Mouse (Mus musculus) cerebellum, adult 9-11 months (tissue): ENCODE data around the gene Slc35f4.
A peak's percentile ranks its signal among the peaks of the same experiment; 100 is the strongest.
"Not testable (repeated sequence)": the region's sequence is repeated elsewhere in the genome, so short reads cannot be mapped to it uniquely, and the experiment has no call there.

ENCODE experiments used
- DNase-seq: peaks from one replicate; pipeline ENCODE4 v3.0.0; 2022

The Slc35f4 gene

GRCm38 (mm10) chr14:49348164-49348896 is 177.5 kb downstream of the Slc35f4 start:
- no peak for DNase-seq

GRCm38 (mm10) chr14:49345835-49346234 is 180.0 kb downstream of the Slc35f4 start:
- DNase-seq, result no peak

- no peak for DNase-seq
These were observed 188.8 kb downstream of the Slc35f4 start for GRCm38 (mm10) chr14:49337011-49337410.

GRCm38 (mm10) chr14:49333841-49334240 is 192.0 kb downstream of the Slc35f4 start:
- DNase-seq, result no peak

- no peak for DNase-seq
These were observed 209.4 kb downstream of the Slc35f4 start for GRCm38 (mm10) chr14:49316493-49316894.

- DNase-seq, result no peak
These were observed 211.9 kb downstream of the Slc35f4 start for GRCm38 (mm10) chr14:49313981-49314380.

GRCm38 (mm10) chr14:49313376-49313775 is 212.5 kb downstream of the Slc35f4 start:
- no peak for DNase-seq

- no peak for DNase-seq
These were observed 214.3 kb downstream of the Slc35f4 start for GRCm38 (mm10) chr14:49311548-49311947.

GRCm38 (mm10) chr14:49311091-49311492 is 214.8 kb downstream of the Slc35f4 start:
- no peak for DNase-seq

GRCm38 (mm10) chr14:49309670-49310069 is 216.2 kb downstream of the Slc35f4 start:
- DNase-seq, result no peak

- peak; percentile 68 for DNase-seq
These were observed 217.3 kb downstream of the Slc35f4 start for GRCm38 (mm10) chr14:49308591-49308990.

GRCm38 (mm10) chr14:49307842-49308241 is 218.0 kb downstream of the Slc35f4 start:
- DNase-seq, result peak; percentile 45

- DNase-seq, result no peak
These were observed 220.1 kb downstream of the Slc35f4 start for GRCm38 (mm10) chr14:49305534-49306409.

GRCm38 (mm10) chr14:49302271-49302857 is 223.5 kb downstream of the Slc35f4 start:
- DNase-seq, result no peak

GRCm38 (mm10) chr14:49300981-49301619 is 224.7 kb downstream of the Slc35f4 start:
- no peak for DNase-seq

GRCm38 (mm10) chr14:49300326-49300725 is 225.5 kb downstream of the Slc35f4 start:
- DNase-seq, result no peak

- DNase-seq, result no peak
These were observed 231.9 kb downstream of the Slc35f4 start for GRCm38 (mm10) chr14:49293802-49294449.

GRCm38 (mm10) chr14:49290029-49290745 is 235.7 kb downstream of the Slc35f4 start:
- DNase-seq, result no peak

GRCm38 (mm10) chr14:49283784-49284655 is 241.8 kb downstream of the Slc35f4 start:
- no peak for DNase-seq

GRCm38 (mm10) chr14:49278880-49279279 is 247.0 kb downstream of the Slc35f4 start:
- DNase-seq, result no peak

- not testable (repeated sequence) for DNase-seq
These were observed 247.4 kb downstream of the Slc35f4 start for GRCm38 (mm10) chr14:49278479-49278878.
